Mouse (Mus musculus) gastrocnemius, postnatal 10 days (tissue): Measurements from ENCODE around the gene Naa10. TPM values are rescaled to one million over a fixed set of nuclear protein-coding genes. Genes with fewer than 3 reads are reported as not detected.
A peak's percentile ranks its signal among the peaks of the same experiment; 100 is the strongest.

Experiments used
- DNase-seq: peaks from one replicate; pipeline ENCODE4 v3.0.0; 2021; ENCODE audit warnings: mixed read lengths
- total RNA-seq, 2 experiments: library from RNA; stranded (reverse); gene quantifications; 2 replicates each; pipeline ENCODE4 v1.2.3; 2021

Gene Naa10
- total RNA-seq, 2 experiments from 2014 or later, result 68.7 to 73.5 TPM

- no peak for DNase-seq
Measured at GRCm38 (mm10) chrX:73916945-73917344, 4.8 kb downstream of the Naa10 start.

- peak; percentile 79 for DNase-seq
Measured at GRCm38 (mm10) chrX:73914827-73915703, 6.7 kb downstream of the Naa10 start.

- DNase-seq, result no peak
Measured at GRCm38 (mm10) chrX:73911588-73911987, 10.2 kb downstream of the Naa10 start.

GRCm38 (mm10) chrX:73911156-73911555 lies 10.6 kb downstream of the Naa10 start:
- peak; percentile 7 for DNase-seq

- DNase-seq, result no peak
Measured at GRCm38 (mm10) chrX:73910451-73910850, 11.3 kb downstream of the Naa10 start.

GRCm38 (mm10) chrX:73910049-73910448 lies 11.7 kb downstream of the Naa10 start:
- DNase-seq, result no peak

- DNase-seq, result no peak
Measured at GRCm38 (mm10) chrX:73897959-73898358, 23.8 kb downstream of the Naa10 start.

GRCm38 (mm10) chrX:73895719-73896118 lies 26.0 kb downstream of the Naa10 start, which contains the start of gene L1cam:
Gene L1cam, minus strand, starts transcription at chrX:73896105.
- DNase-seq, result peak; percentile 47

- no peak for DNase-seq
Measured at GRCm38 (mm10) chrX:73892833-73893232, 28.9 kb downstream of the Naa10 start.

GRCm38 (mm10) chrX:73891551-73892152 lies 30.1 kb downstream of the Naa10 start, which contains the start of gene Avpr2:
Gene Avpr2, plus strand, starts transcription at chrX:73892102.
- DNase-seq, result no peak

- no peak for DNase-seq
Measured at GRCm38 (mm10) chrX:73881463-73881862, 40.3 kb downstream of the Naa10 start.

- no peak for DNase-seq
Measured at GRCm38 (mm10) chrX:73881036-73881427, 40.7 kb downstream of the Naa10 start.

- no peak for DNase-seq
Measured at GRCm38 (mm10) chrX:73880194-73881035, 41.3 kb downstream of the Naa10 start.

- no peak for DNase-seq
Measured at GRCm38 (mm10) chrX:73877014-73877413, 44.7 kb downstream of the Naa10 start.

- no peak for DNase-seq
Measured at GRCm38 (mm10) chrX:73875881-73876280, 45.9 kb downstream of the Naa10 start.

GRCm38 (mm10) chrX:73871956-73872355 lies 49.8 kb downstream of the Naa10 start:
- DNase-seq, result no peak

GRCm38 (mm10) chrX:73871474-73871873 lies 50.3 kb downstream of the Naa10 start:
- DNase-seq, result no peak

GRCm38 (mm10) chrX:73869334-73869733 lies 52.4 kb downstream of the Naa10 start:
- peak; percentile 40 for DNase-seq

GRCm38 (mm10) chrX:73867852-73868251 lies 53.9 kb downstream of the Naa10 start:
- no peak for DNase-seq

GRCm38 (mm10) chrX:73867256-73867655 lies 54.5 kb downstream of the Naa10 start:
- DNase-seq, result no peak
